Mouse (Mus musculus) kidney, postnatal 10 days (tissue): Measurements from ENCODE around the gene Ifitm6.
"Not testable (repeated sequence)": the region's sequence is repeated elsewhere in the genome, so short reads cannot be mapped to it uniquely, and the experiment has no call there.

ENCODE experiments used
- DNase-seq: peaks from one replicate; pipeline ENCODE4 v3.0.0; 2021; ENCODE audit warnings: mixed read lengths

Ifitm6 gene

GRCm38 (mm10) chr7:141040867-141041606 lies 23.3 kb upstream of the Ifitm6 start:
- DNase-seq, result peak; percentile 40

GRCm38 (mm10) chr7:141039386-141040107 lies 21.8 kb upstream of the Ifitm6 start:
- DNase-seq, result no peak

DNA sequence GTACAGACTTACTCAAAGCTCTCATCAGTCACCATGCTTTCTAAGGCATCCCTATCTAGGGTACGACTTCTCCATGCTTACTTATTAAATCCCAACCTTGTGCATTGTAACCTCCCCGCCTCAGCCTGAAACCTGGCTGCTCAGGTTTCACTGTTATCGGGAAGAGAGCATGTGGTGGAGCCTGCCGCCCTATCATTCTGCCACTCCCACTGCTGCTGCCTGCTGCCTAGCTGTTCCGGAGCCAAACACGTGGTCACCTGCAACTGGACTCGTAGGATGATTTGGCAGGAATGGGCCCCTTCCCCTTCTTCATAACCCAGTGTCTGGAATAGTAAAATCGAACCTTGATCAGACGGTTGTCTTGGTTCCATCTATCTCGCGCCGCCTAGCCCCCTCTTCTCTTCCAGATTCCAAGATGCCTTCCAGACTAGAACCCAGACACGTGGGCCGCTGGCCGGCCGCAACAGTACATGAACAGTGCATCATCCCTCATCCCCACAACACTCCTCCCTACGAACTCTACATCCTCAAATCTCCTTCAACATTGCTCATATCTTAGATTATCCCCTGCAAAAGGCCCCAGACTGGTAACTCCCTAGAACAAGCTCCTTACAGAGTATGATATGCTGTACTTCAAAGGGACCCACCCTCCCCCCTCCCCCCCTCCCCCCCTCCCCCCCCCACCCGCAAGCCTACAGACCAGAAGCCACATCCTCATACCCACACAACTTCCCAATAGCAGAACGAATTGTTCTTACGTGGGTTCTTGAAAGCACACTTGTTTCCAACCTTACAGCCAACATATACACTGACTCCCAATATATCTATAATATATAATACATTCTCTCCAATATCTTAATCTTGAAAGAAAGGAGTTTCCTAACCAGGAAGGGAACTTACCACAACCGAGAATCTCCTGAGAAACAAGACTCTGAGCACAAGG lies 20.6 kb upstream of the Ifitm6 start:
- no peak for DNase-seq

DNA sequence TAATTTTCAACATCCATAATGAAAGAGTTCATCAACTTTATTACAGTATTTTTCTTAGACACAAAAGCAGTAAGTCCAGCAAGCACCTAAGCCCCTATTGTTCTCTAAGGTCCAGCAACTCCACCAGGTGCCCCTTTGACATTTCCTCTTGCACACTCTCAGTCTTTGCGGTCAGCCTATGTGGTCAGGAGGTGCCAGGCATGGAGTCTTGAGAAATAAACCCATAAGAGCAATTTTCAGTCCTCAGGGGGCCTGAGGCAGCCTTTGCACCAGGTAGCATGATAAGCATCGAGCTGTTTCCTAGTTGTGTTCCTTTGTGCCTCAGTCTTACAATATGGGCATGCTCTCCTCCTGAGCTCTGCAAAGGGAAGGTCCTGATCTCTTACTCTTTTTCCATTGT lies 18.9 kb upstream of the Ifitm6 start:
- DNase-seq, result not testable (repeated sequence)

GRCm38 (mm10) chr7:141032458-141033167 lies 14.9 kb upstream of the Ifitm6 start:
- no peak for DNase-seq

DNA sequence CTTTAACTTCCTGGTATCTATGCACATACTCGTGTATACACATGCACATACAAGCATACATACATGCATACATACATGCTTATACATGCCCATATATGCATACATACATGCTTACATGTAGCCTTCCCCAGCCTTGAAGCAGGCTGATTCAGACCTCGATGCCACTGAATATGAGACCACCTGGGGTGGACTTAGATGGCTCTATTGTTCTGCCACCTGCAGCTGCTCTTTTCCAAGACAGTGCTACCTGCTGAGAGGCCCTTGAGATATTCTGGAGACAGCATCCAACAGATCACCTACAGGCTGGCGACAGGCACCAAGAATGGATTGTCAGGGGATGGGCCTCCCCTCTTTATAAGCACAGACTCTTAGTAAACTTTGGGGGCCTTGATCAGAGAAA lies 12.7 kb upstream of the Ifitm6 start:
- DNase-seq, result no peak

GRCm38 (mm10) chr7:141028831-141029230 lies 11.1 kb upstream of the Ifitm6 start, which contains the start of gene Gm17387:
Gene Gm17387, plus strand, starts transcription at chr7:141029131.
- no peak for DNase-seq

DNA sequence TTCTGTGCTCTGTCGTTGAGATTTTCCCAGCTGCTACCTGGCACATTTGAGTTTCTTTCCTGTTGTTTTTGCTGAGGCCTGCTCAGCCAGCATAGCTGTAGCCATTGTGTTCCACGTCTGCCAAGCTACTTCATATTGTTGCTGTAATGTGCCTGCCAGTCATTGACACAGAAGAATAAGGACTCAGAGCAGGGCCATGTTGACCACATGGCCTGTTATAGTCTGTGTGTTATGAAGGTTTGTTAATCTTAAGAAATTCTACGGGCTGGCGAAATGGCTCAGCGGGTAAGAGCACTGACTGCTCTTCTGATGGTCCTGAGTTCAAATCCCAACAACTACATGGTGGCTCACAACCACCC lies 9.0 kb upstream of the Ifitm6 start:
- no peak for DNase-seq

- no peak for DNase-seq
Measured at GRCm38 (mm10) chr7:141026097-141026739, 8.5 kb upstream of the Ifitm6 start.

DNA sequence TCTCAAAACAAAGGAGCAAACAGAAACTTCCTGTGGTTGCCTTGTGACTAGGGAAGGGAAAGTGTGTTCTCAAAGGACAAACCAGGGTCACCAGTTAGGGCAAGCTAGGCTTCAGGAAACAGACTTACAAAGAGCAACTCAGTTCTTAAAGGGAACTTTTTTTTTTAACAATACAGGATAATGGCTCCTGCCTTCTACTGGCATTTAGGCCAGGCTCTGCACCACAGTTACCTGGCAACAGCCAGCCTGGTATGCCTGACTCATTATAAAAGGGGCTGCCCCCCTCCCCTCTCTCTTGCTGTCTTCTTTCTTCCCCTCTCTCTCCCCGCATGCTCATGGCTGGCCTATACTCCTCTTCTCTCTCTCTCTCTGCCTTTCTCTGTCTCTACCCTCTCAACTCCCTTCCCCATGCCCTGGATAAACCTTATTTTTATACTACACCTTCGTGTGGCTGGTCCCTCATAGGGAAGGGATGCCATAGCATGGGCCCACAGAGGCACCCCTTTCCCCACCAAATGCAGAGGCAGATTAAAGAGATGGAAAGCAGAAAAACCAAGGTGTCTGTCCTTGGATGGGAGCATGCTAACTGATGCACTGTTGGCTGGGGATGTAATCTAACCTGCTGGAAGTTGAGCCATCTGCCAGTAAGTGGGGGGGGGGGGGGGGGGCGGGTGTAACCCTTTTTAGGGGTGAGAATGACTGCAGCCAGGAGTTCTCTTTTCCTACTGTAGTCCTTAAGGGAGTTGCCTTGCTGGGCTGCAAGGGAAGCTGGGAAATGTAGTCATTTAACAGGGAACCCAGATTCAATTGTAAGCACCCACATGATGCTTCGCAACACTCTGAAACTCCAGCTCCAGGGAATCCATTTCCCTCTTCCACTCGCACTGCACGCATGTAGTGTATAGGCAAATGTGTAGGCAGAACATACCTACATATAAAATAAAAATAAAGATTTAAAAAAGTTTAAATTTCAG lies 7.4 kb upstream of the Ifitm6 start:
- DNase-seq, result no peak

DNA sequence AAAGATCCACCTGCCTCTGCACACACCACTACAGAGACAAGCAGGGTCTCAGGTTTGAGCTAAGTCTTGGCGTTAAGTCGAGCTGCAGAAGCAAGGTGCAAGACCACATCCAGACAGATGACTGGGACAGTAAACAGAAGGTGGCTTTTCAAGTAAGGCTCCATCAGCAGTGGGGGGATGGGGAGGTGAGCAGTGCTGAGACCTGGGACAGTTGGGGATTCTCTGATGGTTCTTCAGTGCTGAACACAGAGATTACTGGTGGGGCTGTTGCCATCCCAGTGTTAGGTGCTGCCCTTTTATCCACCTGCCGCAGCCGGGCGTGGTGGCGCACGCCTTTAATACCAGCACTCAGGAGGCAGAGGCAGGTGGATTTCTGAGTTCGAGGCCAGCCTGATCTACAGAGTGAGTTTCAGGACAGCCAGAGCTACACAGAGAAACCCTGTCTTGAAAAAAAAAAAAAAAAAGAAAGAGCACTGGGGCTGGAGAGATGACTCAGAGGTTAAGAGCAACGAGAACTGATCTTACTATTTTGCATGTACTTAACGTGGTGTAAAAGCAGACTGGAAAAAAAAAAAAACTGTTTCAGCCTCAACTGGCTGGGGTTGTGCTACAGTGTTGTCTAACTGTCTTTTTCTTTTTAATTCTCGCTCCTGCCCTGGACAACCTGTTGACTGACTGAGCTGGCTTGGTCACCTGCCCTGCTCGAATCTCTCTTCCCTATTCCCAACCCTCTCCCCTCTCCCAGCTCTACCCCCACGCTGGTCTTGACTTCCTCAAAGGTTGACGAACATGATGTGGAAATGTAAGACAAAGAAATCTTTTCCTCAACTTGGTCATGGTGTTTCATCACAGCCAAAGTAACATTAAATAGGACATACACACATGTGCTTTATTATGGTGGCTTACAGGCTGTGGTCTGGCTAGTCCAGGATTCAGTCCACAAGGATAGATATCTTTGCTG lies 4.0 kb upstream of the Ifitm6 start:
- no peak for DNase-seq

DNA sequence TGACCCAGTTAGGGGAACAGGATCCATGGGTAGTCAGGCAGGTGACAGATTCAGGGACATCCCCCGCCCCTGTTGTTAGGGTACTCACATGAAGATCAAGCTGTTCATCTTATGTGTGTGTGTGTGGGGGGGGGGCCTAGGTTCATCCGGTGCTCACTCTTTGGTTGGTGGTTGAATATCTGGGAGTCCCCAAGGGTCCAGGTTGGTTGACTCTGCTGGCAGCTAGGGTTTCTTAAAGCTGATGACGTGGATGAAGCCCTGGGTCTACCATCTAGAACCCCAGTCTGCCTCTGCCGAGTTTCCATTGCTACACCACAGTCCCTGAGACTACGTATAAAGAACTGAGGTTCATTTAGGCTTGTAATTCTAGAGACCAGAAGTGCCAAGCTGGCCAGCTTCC lies 1.3 kb upstream of the Ifitm6 start:
- DNase-seq, result no peak

DNA sequence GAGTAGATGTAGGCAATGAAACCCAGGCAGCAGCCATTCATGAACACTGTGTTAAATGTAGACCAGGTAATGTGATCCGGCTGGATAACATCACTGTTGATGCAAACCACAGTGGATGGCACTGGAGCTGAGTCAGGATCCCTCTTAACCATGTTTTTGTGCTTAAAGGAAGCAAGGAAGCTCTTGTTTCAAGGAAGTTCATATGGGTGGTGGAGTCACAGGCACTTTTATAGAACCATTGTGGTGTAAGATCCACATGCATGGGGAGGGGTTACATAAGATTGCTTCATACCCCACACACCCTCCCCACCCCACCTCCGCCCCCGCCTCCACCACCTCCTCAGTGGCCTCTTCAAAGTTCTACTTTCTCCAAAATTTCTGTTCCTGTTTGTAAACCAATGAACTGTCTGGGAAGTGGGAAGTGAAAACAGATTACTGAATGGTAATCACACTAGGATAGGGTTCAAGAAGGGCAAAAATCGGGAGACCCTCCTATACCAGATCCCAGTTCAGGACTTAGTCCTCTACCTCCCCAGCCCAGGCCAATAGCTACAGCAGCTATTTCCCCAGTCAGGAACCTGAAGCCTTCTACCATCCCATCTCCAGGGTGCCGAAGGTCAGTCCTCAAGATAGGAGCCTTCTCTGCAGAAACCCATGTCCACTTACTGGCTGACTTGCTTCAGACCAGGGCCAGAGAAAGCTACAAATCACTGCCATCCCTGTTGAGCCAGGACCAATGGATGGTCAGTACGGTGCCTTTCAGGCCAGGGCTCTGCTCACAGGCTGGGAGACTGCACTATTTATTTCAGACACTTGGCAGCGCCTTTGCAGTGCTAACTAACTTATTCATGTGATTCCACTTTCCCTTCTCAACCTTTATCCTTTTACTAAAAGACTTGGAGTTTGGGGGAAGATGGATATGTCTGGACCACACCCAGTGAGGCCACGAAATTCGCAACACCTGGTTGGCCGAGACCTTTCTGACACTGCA lies 722 bp downstream of the Ifitm6 start:
- no peak for DNase-seq

DNA sequence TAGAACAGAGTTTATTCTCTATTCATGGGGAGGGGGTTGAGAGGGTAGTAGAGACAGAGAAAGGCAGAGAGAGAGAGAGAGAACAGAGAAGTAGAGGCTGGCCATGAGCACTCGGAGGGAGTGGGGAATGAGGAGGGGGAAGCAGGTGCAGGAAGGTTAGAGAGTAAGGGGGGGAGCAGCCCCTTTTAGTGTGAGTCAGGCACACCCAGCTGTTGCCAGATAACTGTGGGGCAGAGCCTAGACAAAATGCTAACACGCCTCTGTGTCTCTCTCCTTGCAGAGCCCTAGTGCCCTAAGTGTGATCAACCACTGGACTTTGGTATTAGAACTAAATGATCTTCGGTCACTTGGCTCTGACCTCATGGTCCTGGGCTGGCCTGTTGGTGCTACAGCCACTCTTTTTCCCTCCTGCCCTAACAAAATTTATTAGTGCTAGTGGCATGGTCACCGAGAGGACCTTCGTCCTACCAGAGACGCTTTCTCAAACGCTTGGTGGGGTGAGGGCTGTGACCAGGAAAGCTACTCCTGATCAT lies 6.4 kb downstream of the Ifitm6 start:
- no peak for DNase-seq

- peak; percentile 76 for DNase-seq
Measured at GRCm38 (mm10) chr7:141010593-141010992, 7.1 kb downstream of the Ifitm6 start, which contains the start of gene Ifitm3. Gene Ifitm3, minus strand, starts transcription at chr7:141010770.

DNA sequence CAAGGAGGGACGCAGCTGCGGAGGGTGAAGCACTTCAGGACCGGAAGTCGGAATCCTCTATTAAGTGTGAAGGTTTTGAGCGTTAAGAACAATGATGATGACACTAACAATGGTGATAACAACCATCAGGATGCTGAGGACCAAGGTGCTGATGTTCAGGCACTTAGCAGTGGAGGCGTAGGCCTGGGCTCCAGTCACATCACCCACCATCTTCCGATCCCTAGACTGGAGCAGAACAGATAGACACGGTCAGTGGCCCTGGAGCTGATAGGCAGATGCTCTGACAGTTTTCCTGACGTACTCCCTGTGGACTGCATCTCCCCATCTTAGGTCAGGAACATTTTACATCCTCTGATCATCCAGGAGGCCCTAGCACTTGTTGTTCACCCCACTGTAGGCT lies 8.1 kb downstream of the Ifitm6 start:
- no peak for DNase-seq

DNA sequence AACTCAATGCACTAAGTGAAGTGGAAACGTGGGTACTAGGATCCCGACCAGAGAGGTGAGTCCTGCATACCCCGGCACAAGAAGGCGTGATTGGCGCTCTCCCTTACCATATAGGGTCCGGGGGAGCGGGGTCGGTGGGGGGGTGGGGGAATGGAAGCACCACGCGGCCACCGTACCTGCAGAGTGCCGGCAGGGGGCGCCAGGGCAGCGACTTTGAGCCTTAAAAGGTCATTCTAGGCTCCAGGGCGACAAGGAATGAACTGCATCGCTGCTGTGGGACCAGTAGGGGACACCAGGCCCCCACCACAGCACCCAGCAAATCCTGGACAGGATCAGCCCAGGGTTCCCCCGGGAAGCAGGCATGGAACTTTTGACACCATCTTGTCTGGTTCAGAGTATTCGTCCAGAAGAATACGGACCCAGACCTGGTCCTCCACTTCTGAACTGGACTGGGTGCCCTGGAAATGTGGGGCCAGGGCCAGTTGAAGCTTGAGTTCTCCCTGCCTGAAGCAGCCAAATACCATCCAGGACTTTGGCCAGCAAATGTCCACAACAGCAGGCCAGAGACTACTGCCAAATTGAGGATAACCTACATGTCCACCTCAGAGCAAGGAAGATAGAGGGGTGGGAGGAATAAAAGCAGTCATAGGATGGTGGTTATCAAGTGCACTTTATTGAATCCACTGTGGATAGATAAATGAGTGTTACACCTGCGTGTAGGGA lies 8.6 kb downstream of the Ifitm6 start:
- peak; percentile 92 for DNase-seq
